Comparison of ENCODE assay signal across 20 mouse cellular contexts in genomic region chr19:56132911-56133562, GRCm38 (mm10).
DNase-seq lines count a peak whose midpoint lies in the region; ATAC-seq and TF ChIP-seq lines count a peak whose summit lies in the region.
"Had no signal": no experiment of that assay in that cellular context is flagged by ENCODE, and none has a peak within 500 bp of the region (broad histone marks: within the 10 kb centered on the region; RNA-seq: fewer than 3 reads in every experiment).

No protein-coding gene starts in this region.

- WGBS in forebrain, embryonic 10.5 days = 4% methylated on average over 7 of the region's 7 CpGs
- WGBS in forebrain, postnatal 0 days = 10% methylated on average over 7 of the region's 7 CpGs
- under 1% methylated on average over 7 of the region's 7 CpGs for WGBS in midbrain, embryonic 11.5 days

- no peaks in the 10 kb centered on the region for H3K36me3 ChIP-seq in forebrain, embryonic 10.5 days (replicated peaks)
- no peaks in the 10 kb centered on the region for H3K36me3 ChIP-seq in forebrain, postnatal 0 days (ENCODE audit: insufficient read depth)
- no peaks in the 10 kb centered on the region for H3K36me3 ChIP-seq in midbrain, embryonic 11.5 days (ENCODE audit: control insufficient read depth, insufficient read depth, low read length)
- H3K36me3 ChIP-seq: heart, embryonic 12.5 days; liver, embryonic 12.5 days had no signal

- no peak overlapping the region for H3K4me2 ChIP-seq in forebrain, postnatal 0 days (ENCODE audit: low read depth)
- peak overlapping the region; percentile 8; the same call in 1 of the 2 replicates for H3K4me2 ChIP-seq in midbrain, embryonic 11.5 days
- H3K4me2 ChIP-seq: heart, embryonic 12.5 days; liver, embryonic 12.5 days had no signal

- peaks cover 48% of the 10 kb centered on the region for H3K4me1 ChIP-seq in forebrain, embryonic 10.5 days
- peaks cover 5% of the 10 kb centered on the region; the same call in 1 of the 2 replicates for H3K4me1 ChIP-seq in forebrain, postnatal 0 days (ENCODE audit: insufficient read depth)
- peaks cover 27% of the 10 kb centered on the region for H3K4me1 ChIP-seq in midbrain, embryonic 11.5 days (ENCODE audit: control insufficient read depth, insufficient read depth, low read length)
- H3K4me1 ChIP-seq: liver, embryonic 12.5 days had no signal

- peaks cover 57% of the 10 kb centered on the region for H3K27me3 ChIP-seq in forebrain, embryonic 10.5 days (ENCODE audit: poor library complexity, severe bottlenecking)
- H3K27me3 ChIP-seq in forebrain, postnatal 0 days (ENCODE audit: insufficient read depth, low read length) = peaks cover 16% of the 10 kb centered on the region
- no peaks in the 10 kb centered on the region; the same call in 1 of the 2 replicates for H3K27me3 ChIP-seq in midbrain, embryonic 11.5 days (ENCODE audit: control insufficient read depth, insufficient read depth, low read length)

- no peak for ATAC-seq in forebrain, postnatal 0 days
- no peak for ATAC-seq in midbrain, embryonic 11.5 days (ENCODE audit: low FRiP score)
- ATAC-seq: activated CD4-positive, CD25-positive, alpha-beta regulatory T cell, adult 4 months; hindbrain, postnatal 0 days; liver, embryonic 12.5 days had no signal

- TF ChIP-seq CTCF in forebrain, postnatal 0 days (IDR thresholded peaks at IDR 0.05; ENCODE audit: low read depth) = no peak

- no peak overlapping the region for H3K9ac ChIP-seq in forebrain, postnatal 0 days
- no peak overlapping the region; the same call in 1 of the 2 replicates for H3K9ac ChIP-seq in midbrain, embryonic 11.5 days (ENCODE audit: low read length)
- H3K9ac ChIP-seq: heart, embryonic 12.5 days; liver, embryonic 12.5 days; lung, embryonic 14.5 days had no signal

- peak overlapping the region; percentile 76 for H3K27ac ChIP-seq in forebrain, embryonic 10.5 days
- H3K27ac ChIP-seq in forebrain, postnatal 0 days (ENCODE audit: low read depth, low read length) = no peak overlapping the region
- peak overlapping the region; percentile 10; the same call in 1 of the 2 replicates for H3K27ac ChIP-seq in midbrain, embryonic 11.5 days (ENCODE audit: low read depth, low read length)
- H3K27ac ChIP-seq: hindbrain, postnatal 0 days; liver, embryonic 12.5 days had no signal

- peak; percentile 30 for DNase-seq in forebrain, embryonic 10.5 days (ENCODE audit: extremely low spot score, low spot score)
- DNase-seq in forebrain, postnatal 0 days = no peak
- peak; percentile 2 for DNase-seq in Muller cell, postnatal 12 days (ENCODE audit: inconsistent ontology term)
- peak; percentile 20 for DNase-seq in embryo, embryonic 9.5 days (ENCODE audit: extremely low spot score)
- DNase-seq in midbrain, embryonic 11.5 days (ENCODE audit: low spot score, missing footprints) = peak; percentile 91
- no peak for DNase-seq in cerebellum, adult 8-10 months
- no peak for DNase-seq in ovary, postnatal 14 days (ENCODE audit: low spot score)
- DNase-seq in frontal cortex, postnatal 25 days (ENCODE audit: low spot score in 2 of 2) = no peak
- DNase-seq: adrenal gland, postnatal 14 days; cerebellum, adult 2 months; gastrocnemius, postnatal 25 days; heart, postnatal 36 days; kidney, adult 18-20 months; kidney, postnatal 36 days; lung, embryonic 14.5 days; right cerebral cortex, postnatal 14 days had no signal

- H3K9me3 ChIP-seq in forebrain, embryonic 10.5 days = no peaks in the 10 kb centered on the region
- no peaks in the 10 kb centered on the region for H3K9me3 ChIP-seq in forebrain, postnatal 0 days (ENCODE audit: low read length)
- H3K9me3 ChIP-seq in midbrain, embryonic 11.5 days (ENCODE audit: control insufficient read depth, low read length) = no peaks in the 10 kb centered on the region
- H3K9me3 ChIP-seq: heart, embryonic 12.5 days; liver, embryonic 12.5 days had no signal

- H3K4me3 ChIP-seq in forebrain, embryonic 10.5 days = peak overlapping the region; percentile 30
- no peak overlapping the region for H3K4me3 ChIP-seq in forebrain, postnatal 0 days (ENCODE audit: low read depth, low read length)
- no peak overlapping the region for H3K4me3 ChIP-seq in midbrain, embryonic 11.5 days (ENCODE audit: low read depth, low read length)
- H3K4me3 ChIP-seq: heart, embryonic 12.5 days; liver, embryonic 12.5 days had no signal

Comparison
In these comparisons a context has a peak if more than half of its experiments do, and no peak if none do; other contexts are left out.
1. DNase-seq: peak in forebrain, embryonic 10.5 days (single experiment), Muller cell, postnatal 12 days (single experiment), embryo, embryonic 9.5 days (single experiment) and midbrain, embryonic 11.5 days (single experiment); none in forebrain, postnatal 0 days (single experiment), cerebellum, adult 8-10 months (single experiment), ovary, postnatal 14 days (single experiment) and frontal cortex, postnatal 25 days (0 of 2).